ENCODE assay signal across 27 mouse cellular contexts in genomic region chr1:52010741-52011140, GRCm38 (mm10). TPM values are rescaled to one million over a fixed set of nuclear protein-coding genes. Genes with fewer than 3 reads are reported as not detected.
DNase-seq lines count a peak whose midpoint lies in the region; ATAC-seq and TF ChIP-seq lines count a peak whose summit lies in the region.
"Had no signal": no experiment of that assay in that cellular context is flagged by ENCODE, and none has a peak within 500 bp of the region (broad histone marks: within the 10 kb centered on the region; RNA-seq: fewer than 3 reads in every experiment).

No protein-coding gene starts in this region.

- no peak for TF ChIP-seq CTCF in spleen, adult 2 months (IDR thresholded peaks at IDR 0.05; ENCODE audit: extremely low read depth, insufficient read depth, insufficient read length, insufficient replicate concordance)

- 24% methylated on average over 5 of the region's 5 CpGs for WGBS in spleen, adult 2 months
- 97% methylated on average over 5 of the region's 5 CpGs for WGBS in midbrain, embryonic 11.5 days

- no peak overlapping the region for H3K4me2 ChIP-seq in midbrain, embryonic 11.5 days
- H3K4me2 ChIP-seq: forebrain, embryonic 13.5 days; heart, embryonic 12.5 days; heart, embryonic 15.5 days; hindbrain, embryonic 13.5 days had no signal

- H3K36me3 ChIP-seq in spleen, adult 2 months (ENCODE audit: control insufficient read depth, insufficient read depth, low read length): no peaks in the 10 kb centered on the region
- no peaks in the 10 kb centered on the region for H3K36me3 ChIP-seq in midbrain, embryonic 11.5 days (ENCODE audit: control insufficient read depth, insufficient read depth, low read length)
- H3K36me3 ChIP-seq: forebrain, embryonic 10.5 days; G1E; heart, embryonic 12.5 days; heart, embryonic 15.5 days; hindbrain, embryonic 10.5 days; hindbrain, embryonic 13.5 days had no signal

- H3K4me1 ChIP-seq in spleen, adult 2 months (ENCODE audit: control insufficient read depth, insufficient read depth, insufficient read length): peaks cover 16% of the 10 kb centered on the region
- H3K4me1 ChIP-seq in midbrain, embryonic 11.5 days (ENCODE audit: control insufficient read depth, insufficient read depth, low read length): no peaks in the 10 kb centered on the region; the same call in 1 of the 2 replicates
- H3K4me1 ChIP-seq: heart, embryonic 12.5 days had no signal

- peak; percentile 54 for DNase-seq in CD4-positive, CD25-positive, alpha-beta regulatory T cell, adult 2 months (ENCODE audit: low read depth, low spot score)
- no peak for DNase-seq in spleen, adult 2 months (ENCODE audit: low read depth in 1 of 2, low spot score in 2 of 2)
- DNase-seq in spleen, adult 12 weeks (ENCODE audit: low spot score): no peak
- DNase-seq in midbrain, embryonic 11.5 days (ENCODE audit: low spot score, missing footprints): no peak
- DNase-seq in urinary bladder, postnatal 25 days (ENCODE audit: low spot score): no peak
- DNase-seq in adrenal gland, postnatal 36 days: no peak
- DNase-seq: adrenal gland, postnatal 10 days; cerebellum, adult 11-12 months; cerebellum, adult 8-10 months; cerebellum, postnatal 14 days; gastrocnemius, postnatal 10 days; gastrocnemius, postnatal 36 days; heart, postnatal 10 days; heart, postnatal 36 days had no signal

- ATAC-seq in CD4-positive, CD25-positive, alpha-beta regulatory T cell, adult 4 months: no peak
- ATAC-seq in inflammation-experienced regulatory T-cells, adult 6 months: peak; percentile 19
- ATAC-seq in midbrain, embryonic 11.5 days (ENCODE audit: low FRiP score): no peak
- ATAC-seq: forebrain, embryonic 13.5 days; forebrain, embryonic 16.5 days; hindbrain, embryonic 16.5 days; Patski had no signal

- no peak overlapping the region for H3K9ac ChIP-seq in midbrain, embryonic 11.5 days (ENCODE audit: low read length)
- H3K9ac ChIP-seq: forebrain, embryonic 13.5 days; heart, embryonic 12.5 days; heart, embryonic 15.5 days; hindbrain, embryonic 13.5 days had no signal

- peak overlapping the region; percentile 44 for H3K27ac ChIP-seq in spleen, adult 2 months (ENCODE audit: insufficient read depth, low read length)
- H3K27ac ChIP-seq in midbrain, embryonic 11.5 days (ENCODE audit: low read depth, low read length): no peak overlapping the region
- H3K27ac ChIP-seq: forebrain, embryonic 10.5 days; forebrain, embryonic 13.5 days; heart, embryonic 15.5 days; hindbrain, embryonic 10.5 days; hindbrain, embryonic 13.5 days had no signal

- no peak overlapping the region for H3K4me3 ChIP-seq in spleen, adult 2 months (ENCODE audit: extremely low read depth, insufficient read depth, insufficient read length)
- no peak overlapping the region for H3K4me3 ChIP-seq in midbrain, embryonic 11.5 days (ENCODE audit: low read depth, low read length)
- H3K4me3 ChIP-seq: forebrain, embryonic 10.5 days; forebrain, embryonic 13.5 days; heart, embryonic 12.5 days; heart, embryonic 15.5 days; hindbrain, embryonic 10.5 days; hindbrain, embryonic 13.5 days had no signal

- H3K27me3 ChIP-seq in spleen, adult 2 months (ENCODE audit: control insufficient read depth, insufficient read depth, low read length): no peaks in the 10 kb centered on the region
- H3K27me3 ChIP-seq in midbrain, embryonic 11.5 days (ENCODE audit: control insufficient read depth, insufficient read depth, low read length): no peaks in the 10 kb centered on the region; the same call in 1 of the 2 replicates
- H3K27me3 ChIP-seq: CH12.LX; forebrain, embryonic 13.5 days; heart, embryonic 12.5 days; heart, embryonic 15.5 days had no signal

- TF ChIP-seq POLR2A in spleen, adult 2 months (IDR thresholded peaks at IDR 0.05; ENCODE audit: low read depth, low read length): no peak

- no peaks in the 10 kb centered on the region for H3K9me3 ChIP-seq in midbrain, embryonic 11.5 days (ENCODE audit: control insufficient read depth, low read length)
- H3K9me3 ChIP-seq: forebrain, embryonic 10.5 days; forebrain, embryonic 13.5 days; G1E; heart, embryonic 12.5 days; heart, embryonic 15.5 days; hindbrain, embryonic 10.5 days; hindbrain, embryonic 13.5 days had no signal

RNA-seq across cellular contexts. Expression of gene Stat4, which starts 23.8 kb away (rescaled TPM):
- polyA plus RNA-seq in CD4-positive, CD25-positive, alpha-beta regulatory T cell, adult 4 months (2017; shearing (Covaris generic)): 100 to 1,000 TPM; 123 to 149 TPM
- 5.1 and 6.0 TPM in 2 replicates for polyA plus RNA-seq in spleen, adult 2 months (2012; rRNA removed)
- 100 to 1,000 TPM; 154 to 191 (median 177) TPM for polyA plus RNA-seq in inflammation-experienced regulatory T-cells, adult 6 months (2017; shearing (Covaris generic))
- polyA plus RNA-seq in midbrain, embryonic 11.5 days (2014; fragmentation: Nextera tagmentation; extraction: Ambion mirVana): 2.1 and 2.5 TPM in 2 replicates
- under 1 TPM; 0.26 to 0.33 TPM for total RNA-seq in adrenal gland, postnatal 36 days (2021)
- polyA plus RNA-seq: G1E, Patski had no signal

Comparison
In these comparisons a context has a peak if more than half of its experiments do, and no peak if none do; other contexts are left out.
1. RNA of gene Stat4, which starts 23.8 kb away (polyA plus RNA-seq): 154 to 191 TPM in inflammation-experienced regulatory T-cells, adult 6 months and 123 to 149 TPM in CD4-positive, CD25-positive, alpha-beta regulatory T cell, adult 4 months; 5.1 to 6.0 TPM in spleen, adult 2 months and 2.1 to 2.5 TPM in midbrain, embryonic 11.5 days; every median in the first group is over 10 times any median in the second.